14 mouse cellular contexts compared by ENCODE assay signal in the genomic region with DNA sequence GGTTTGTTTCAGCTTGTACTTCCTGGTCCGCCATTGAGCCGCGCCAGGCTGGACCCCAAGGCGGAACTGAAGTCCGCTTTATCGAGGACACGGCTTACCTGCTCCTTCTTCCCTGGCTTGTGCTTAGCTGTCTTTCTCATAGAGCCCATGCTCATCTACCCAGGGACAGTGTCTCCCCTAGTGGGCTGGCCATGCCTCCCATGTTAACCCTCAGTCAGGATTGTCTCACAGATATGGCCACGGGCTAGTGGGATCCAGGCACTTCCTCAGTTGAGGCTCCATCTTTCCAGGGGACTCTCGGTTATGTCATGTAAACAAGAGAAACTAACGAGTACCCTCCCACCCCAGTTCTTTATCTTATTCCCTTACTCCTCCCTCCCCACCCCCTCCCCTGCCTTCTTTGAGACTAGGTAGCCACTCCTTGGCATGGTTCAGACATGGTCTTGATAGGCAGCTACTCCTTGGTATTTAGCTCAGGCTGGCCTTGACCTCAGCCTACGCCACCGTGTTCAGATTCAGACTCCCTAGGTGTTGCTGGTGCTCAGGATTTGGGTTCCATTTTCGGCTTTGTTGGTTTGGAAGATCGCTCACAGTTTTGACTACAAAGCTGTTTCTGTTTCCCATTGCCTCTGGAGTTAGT. TPM values are rescaled to one million over a fixed set of nuclear protein-coding genes. Genes with fewer than 3 reads are reported as not detected.
A peak's percentile ranks its signal among the peaks of the same experiment; 100 is the strongest.
DNase-seq lines count a peak whose midpoint lies in the region; ATAC-seq and TF ChIP-seq lines count a peak whose summit lies in the region.
"Had no signal": no experiment of that assay in that cellular context is flagged by ENCODE, and none has a peak within 500 bp of the region (broad histone marks: within the 10 kb centered on the region; RNA-seq: fewer than 3 reads in every experiment).

No protein-coding gene starts in this region.

- no peak for TF ChIP-seq CTCF in lung, postnatal 0 days (IDR thresholded peaks at IDR 0.05)
- TF ChIP-seq CTCF in bone marrow macrophage, adult 2 months (IDR thresholded peaks at IDR 0.05; ENCODE audit: low read depth, low read length), result no peak

- peaks cover 17% of the 10 kb centered on the region; the same call in 1 of the 2 replicates for H3K36me3 ChIP-seq in lung, postnatal 0 days (ENCODE audit: insufficient read depth, low read length)
- peaks cover 4% of the 10 kb centered on the region for H3K36me3 ChIP-seq in intestine, embryonic 16.5 days (ENCODE audit: control insufficient read depth, insufficient read depth, low read length)

- no peak for ATAC-seq in lung, postnatal 0 days
- peak; percentile 51; the same call in 1 of the 2 replicates for ATAC-seq in intestine, embryonic 16.5 days
- peak; percentile 63 for ATAC-seq in megakaryocyte-erythroid progenitor cell, adult 5-6 weeks (replicated peaks; ENCODE audit: low FRiP score, low TSS enrichment, poor library complexity, severe bottlenecking)
- ATAC-seq: forebrain, embryonic 15.5 days had no signal

- 0 out of 2 replicates have a peak overlapping the region, but pooled peaks have one; percentile 14 for H3K27ac ChIP-seq in lung, postnatal 0 days (ENCODE audit: low read length)
- no peak overlapping the region for H3K27ac ChIP-seq in bone marrow macrophage, adult 2 months (ENCODE audit: insufficient read depth, low read depth, low read length)
- H3K27ac ChIP-seq in intestine, embryonic 16.5 days (ENCODE audit: low read length), result no peak overlapping the region
- H3K27ac ChIP-seq: forebrain, embryonic 15.5 days; heart, embryonic 15.5 days; hindbrain, embryonic 13.5 days; limb, embryonic 15.5 days; neural tube, embryonic 13.5 days had no signal

- H3K9ac ChIP-seq in lung, postnatal 0 days (replicated peaks; ENCODE audit: low read depth), result no peak overlapping the region
- no peak overlapping the region for H3K9ac ChIP-seq in intestine, embryonic 16.5 days (ENCODE audit: low read depth, low read length)
- H3K9ac ChIP-seq: forebrain, embryonic 15.5 days; heart, embryonic 15.5 days; hindbrain, embryonic 13.5 days; limb, embryonic 15.5 days; neural tube, embryonic 13.5 days had no signal

- WGBS in lung, postnatal 0 days, result 87% methylated on average over 14 of the region's 14 CpGs
- WGBS in intestine, embryonic 16.5 days, result 91% methylated on average over 14 of the region's 14 CpGs

- H3K4me1 ChIP-seq in lung, postnatal 0 days (ENCODE audit: insufficient read depth, low read depth, low read length), result peaks cover under 1% of the 10 kb centered on the region; the same call in 1 of the 2 replicates
- peaks cover 27% of the 10 kb centered on the region for H3K4me1 ChIP-seq in bone marrow macrophage, adult 2 months (ENCODE audit: control insufficient read depth, insufficient read depth, low read length)
- H3K4me1 ChIP-seq in intestine, embryonic 16.5 days (ENCODE audit: control insufficient read depth, insufficient read depth, low read length), result no peaks in the 10 kb centered on the region
- H3K4me1 ChIP-seq: limb, embryonic 15.5 days had no signal

- no peaks in the 10 kb centered on the region for H3K9me3 ChIP-seq in lung, postnatal 0 days (ENCODE audit: low read length)
- no peaks in the 10 kb centered on the region for H3K9me3 ChIP-seq in intestine, embryonic 16.5 days (ENCODE audit: control insufficient read depth, low read length)
- H3K9me3 ChIP-seq: forebrain, embryonic 15.5 days; heart, embryonic 15.5 days; hindbrain, embryonic 13.5 days; limb, embryonic 15.5 days; neural tube, embryonic 13.5 days had no signal

- H3K4me2 ChIP-seq in lung, postnatal 0 days (replicated peaks; ENCODE audit: low read depth, low read length), result 0 out of 2 replicates have a peak overlapping the region, but pooled peaks have one; percentile 8
- H3K4me2 ChIP-seq in intestine, embryonic 16.5 days (ENCODE audit: low read depth, low read length), result no peak overlapping the region
- H3K4me2 ChIP-seq: forebrain, embryonic 15.5 days; heart, embryonic 15.5 days; hindbrain, embryonic 13.5 days; limb, embryonic 15.5 days; neural tube, embryonic 13.5 days had no signal

- no peak overlapping the region for H3K4me3 ChIP-seq in lung, postnatal 0 days (ENCODE audit: low read depth, low read length)
- 0 out of 2 replicates have a peak overlapping the region, but pooled peaks have one; percentile 6 for H3K4me3 ChIP-seq in bone marrow macrophage, adult 2 months (ENCODE audit: insufficient read depth, low read length)
- no peak overlapping the region for H3K4me3 ChIP-seq in intestine, embryonic 16.5 days (ENCODE audit: low read length)
- H3K4me3 ChIP-seq: forebrain, embryonic 15.5 days; heart, embryonic 15.5 days; hindbrain, embryonic 13.5 days; limb, embryonic 15.5 days; neural tube, embryonic 13.5 days had no signal

- TF ChIP-seq POLR2A in bone marrow macrophage, adult 2 months (IDR thresholded peaks at IDR 0.05; ENCODE audit: borderline replicate concordance, low read depth, low read length), result no peak

- no peaks in the 10 kb centered on the region for H3K27me3 ChIP-seq in lung, postnatal 0 days (replicated peaks; ENCODE audit: insufficient read depth, low read length)
- no peaks in the 10 kb centered on the region for H3K27me3 ChIP-seq in intestine, embryonic 16.5 days (replicated peaks; ENCODE audit: control insufficient read depth, insufficient read depth, low read length)
- H3K27me3 ChIP-seq: forebrain, embryonic 15.5 days; heart, embryonic 15.5 days; hindbrain, embryonic 13.5 days; limb, embryonic 15.5 days; neural tube, embryonic 13.5 days had no signal

- no peak for DNase-seq in lung, postnatal 0 days (ENCODE audit: low spot score)
- no peak for DNase-seq in lung, adult 18-20 months
- DNase-seq in adrenal gland, adult 18-20 months (ENCODE audit: low spot score in 2 of 2), result no peak
- DNase-seq in right cerebral cortex, postnatal 36 days (ENCODE audit: low spot score in 2 of 2), result no peak
- DNase-seq: adrenal gland, postnatal 10 days; retina, postnatal 1 day had no signal

- no peak for TF ChIP-seq EP300 in lung, postnatal 0 days (IDR thresholded peaks at IDR 0.05)

RNA-seq across cellular contexts. Expression of a gene that starts 9.9 kb away (rescaled TPM):
- polyA plus RNA-seq in lung, postnatal 0 days (2015; fragmentation: Nextera tagmentation; extraction: Ambion mirVana), result 71.9 and 79.9 TPM in 2 replicates
- 36.2 and 43.3 TPM in 2 replicates for polyA plus RNA-seq in bone marrow macrophage, adult 2 months (2012; ENCODE audit: insufficient read depth, insufficient read length, missing spikeins)
- polyA plus RNA-seq in intestine, embryonic 16.5 days (2015; fragmentation: Nextera tagmentation; extraction: Ambion mirVana), result 36.6 and 37.1 TPM in 2 replicates
- total RNA-seq in megakaryocyte-erythroid progenitor cell, adult 5-6 weeks (2014; fragmentation: Nextera tagmentation), result 55.1 and 77.7 TPM in 2 replicates
- total RNA-seq in megakaryocyte-erythroid progenitor cell, adult 5-6 weeks (2017), result 37.7 and 41.5 TPM in 2 replicates
- 10 to 100 TPM; 47.2 to 61.7 TPM for total RNA-seq in adrenal gland, adult 18-20 months (2021)

RNA-seq across cellular contexts. Expression of a gene that starts 58.4 kb away (rescaled TPM):
- polyA plus RNA-seq in lung, postnatal 0 days (2015; fragmentation: Nextera tagmentation; extraction: Ambion mirVana), result 55.5 and 60.5 TPM in 2 replicates
- polyA plus RNA-seq in bone marrow macrophage, adult 2 months (2012; ENCODE audit: insufficient read depth, insufficient read length, missing spikeins), result 9.7 and 16.5 TPM in 2 replicates
- 42.5 and 51.1 TPM in 2 replicates for polyA plus RNA-seq in intestine, embryonic 16.5 days (2015; fragmentation: Nextera tagmentation; extraction: Ambion mirVana)
- total RNA-seq in megakaryocyte-erythroid progenitor cell, adult 5-6 weeks (2014; fragmentation: Nextera tagmentation), result 51.7 and 58.8 TPM in 2 replicates
- total RNA-seq in megakaryocyte-erythroid progenitor cell, adult 5-6 weeks (2017), result 122 and 125 TPM in 2 replicates
- total RNA-seq in adrenal gland, adult 18-20 months (2021), result 10 to 100 TPM; 35.5 to 46.2 TPM
